Mouse (Mus musculus) limb, embryonic 11.5 days (tissue): ENCODE data around the gene Tmem127. TPM values are rescaled to one million over a fixed set of nuclear protein-coding genes. Genes with fewer than 3 reads are reported as not detected.
"Not testable (repeated sequence)": the region's sequence is repeated elsewhere in the genome, so short reads cannot be mapped to it uniquely, and the experiment has no call there.

Experiments
- ATAC-seq: fragments of 200-750 bp; cut with Nextera tagmentation; 2 replicates; pipeline ENCODE4 v1.8.0; 2017; ENCODE audit warnings: low read depth; ENCODE audit not compliant: insufficient number of reproducible peaks, low FRiP score, low TSS enrichment
- DNase-seq: peaks from one replicate; pipeline ENCODE4 v3.0.0-alpha.2; 2015; ENCODE audit warnings: low spot score
- H3K27ac ChIP-seq: fragments of 300-500 bp; sonication (generic); replicated peaks from 2 replicates; pipeline ENCODE4 v1.5.1; 2014; ENCODE audit warnings: low read depth, mild to moderate bottlenecking, low read length
- H3K27me3 ChIP-seq: fragments of 300-500 bp; sonication (generic); 2 replicates; pipeline ENCODE4 v1.6.1; 2014; ENCODE audit warnings: mild to moderate bottlenecking, low read length, mixed read lengths; ENCODE audit not compliant: control insufficient read depth, insufficient read depth
- H3K36me3 ChIP-seq: fragments of 300-500 bp; sonication (generic); 2 replicates; pipeline ENCODE4 v1.6.1; 2014; ENCODE audit warnings: mild to moderate bottlenecking, low read length, moderate library complexity, mixed read lengths; ENCODE audit not compliant: control insufficient read depth, insufficient read depth
- H3K4me1 ChIP-seq: fragments of 300-500 bp; sonication (generic); 2 replicates; pipeline ENCODE4 v1.6.1; 2014; ENCODE audit warnings: low read length, mixed read lengths; ENCODE audit not compliant: control insufficient read depth, insufficient read depth
- H3K4me2 ChIP-seq: fragments of 300-500 bp; sonication (generic); 2 replicates; pipeline ENCODE4 v1.6.1; 2014; ENCODE audit warnings: low read depth, mild to moderate bottlenecking, moderate library complexity; ENCODE audit not compliant: severe bottlenecking
- H3K4me3 ChIP-seq: fragments of 300-500 bp; sonication (generic); 2 replicates; pipeline ENCODE4 v1.5.1; 2014; ENCODE audit warnings: low read depth, low read length
- H3K9ac ChIP-seq: fragments of 300-500 bp; sonication (generic); 2 replicates; pipeline ENCODE4 v1.6.1; 2014; ENCODE audit warnings: mild to moderate bottlenecking, low read length
- H3K9me3 ChIP-seq: fragments of 300-500 bp; sonication (generic); 2 replicates; pipeline ENCODE4 v1.6.1; 2016; ENCODE audit warnings: low read length; ENCODE audit not compliant: control insufficient read depth
- WGBS: fragments of 180-500 bp; shearing (Covaris S2); extraction: QIAGEN DNeasy Blood & Tissue Kit; methylation state at CpG from one replicate; pipeline ENCODE4 v1.1.7; 2014; 5-methylcytosine and 5-hydroxymethylcytosine counted together
- polyA plus RNA-seq: library from polyadenylated mRNA; unstranded; fragments of >200 nt; fragmentation: Nextera tagmentation; extraction: Ambion mirVana; gene quantifications from 2 replicates; pipeline ENCODE4 v1.2.1, GENCODE M21; 2014

The Tmem127 gene
- polyA plus RNA-seq, 1 experiment from 2014 or later, result 17.0 TPM

DNA sequence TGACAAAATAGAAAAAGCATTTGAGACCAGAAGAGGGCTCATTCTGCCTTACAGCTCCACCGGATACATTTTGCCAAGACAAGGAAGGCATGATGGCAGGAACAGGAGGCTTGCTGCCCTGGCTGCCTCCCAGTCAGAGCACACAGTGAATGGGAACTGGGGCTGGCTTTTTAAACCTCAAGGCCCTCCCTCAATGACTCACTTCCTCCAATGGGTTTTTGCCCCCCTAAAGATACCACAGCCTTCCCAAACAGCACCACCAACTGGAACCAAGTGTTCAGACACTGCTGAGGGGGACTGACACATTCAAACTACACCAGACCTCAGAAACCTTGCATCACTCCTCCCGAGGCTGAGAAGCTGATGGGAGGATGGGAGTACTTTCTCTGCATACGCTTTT lies 53.0 kb downstream of the Tmem127 start:
- H3K4me1 ChIP-seq, result no peaks in the 10 kb centered on the region
- peaks cover 17% of the 10 kb centered on the region for H3K36me3 ChIP-seq
- no peak overlapping the region for H3K4me3 ChIP-seq
- H3K27me3 ChIP-seq, result no peaks in the 10 kb centered on the region
- H3K27ac ChIP-seq, result no peak overlapping the region
- no peak overlapping the region; the same call in 1 of the 2 replicates for H3K9ac ChIP-seq
- no peaks in the 10 kb centered on the region for H3K9me3 ChIP-seq
- ATAC-seq (no peak), DNase-seq (no peak)
- WGBS, result 82% methylated on average over 3 of the region's 3 CpGs
- no peak overlapping the region for H3K4me2 ChIP-seq

DNA sequence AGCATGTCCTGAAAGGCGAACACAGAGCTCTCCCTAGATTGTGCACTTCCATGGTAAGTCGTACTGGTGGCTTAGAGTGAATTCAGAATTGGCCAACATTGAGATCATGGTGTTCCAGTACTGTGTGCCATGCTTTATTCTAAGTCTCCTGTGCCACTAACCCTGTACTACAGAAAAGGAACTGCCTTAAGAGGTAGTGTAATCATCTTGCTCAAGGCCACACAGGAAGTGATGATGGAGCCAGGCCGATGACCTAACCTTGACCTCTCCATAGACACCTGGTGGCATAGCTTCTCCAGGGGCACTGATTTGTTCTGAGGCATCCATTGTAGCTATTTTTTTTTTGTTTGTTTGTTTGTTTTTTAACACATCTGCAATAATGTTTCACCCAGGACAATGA lies 54.2 kb downstream of the Tmem127 start:
- ATAC-seq, result no peak
- Histone ChIP-seq H3K27me3 (no peaks in the 10 kb centered on the region), H3K4me1 (no peaks in the 10 kb centered on the region), H3K9me3 (no peaks in the 10 kb centered on the region), H3K36me3 (peaks cover 17% of the 10 kb centered on the region), H3K27ac (no peak overlapping the region), H3K4me3 (no peak overlapping the region), H3K4me2 (no peak overlapping the region), H3K9ac (no peak overlapping the region)
- no peak for DNase-seq
- 91% methylated on average over 3 of the region's 3 CpGs for WGBS

DNA sequence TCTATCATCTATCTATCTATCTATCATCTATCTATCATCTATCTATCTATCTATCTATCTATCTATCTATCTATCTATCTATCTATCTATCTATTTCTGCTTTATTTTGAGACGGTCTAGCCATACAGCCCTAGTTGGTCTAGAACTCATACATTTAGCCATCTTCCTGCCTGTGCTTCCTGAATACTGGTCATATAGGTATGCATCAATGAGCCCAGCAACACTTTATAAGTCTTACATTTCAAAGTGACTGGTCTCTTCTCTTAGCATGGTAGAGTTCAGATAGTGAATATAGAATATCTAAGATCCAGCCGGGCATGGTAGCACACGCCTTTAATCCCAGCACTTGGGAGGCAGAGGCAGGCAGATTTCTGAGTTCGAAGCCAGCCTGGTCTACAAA lies 56.5 kb downstream of the Tmem127 start:
- H3K4me1 ChIP-seq, H3K27me3 ChIP-seq, H3K36me3 ChIP-seq, H3K4me2 ChIP-seq, H3K4me3 ChIP-seq, DNase-seq, H3K27ac ChIP-seq, H3K9me3 ChIP-seq, H3K9ac ChIP-seq, ATAC-seq: not testable (repeated sequence)
- 97% methylated on average over 4 of the region's 4 CpGs for WGBS

DNA sequence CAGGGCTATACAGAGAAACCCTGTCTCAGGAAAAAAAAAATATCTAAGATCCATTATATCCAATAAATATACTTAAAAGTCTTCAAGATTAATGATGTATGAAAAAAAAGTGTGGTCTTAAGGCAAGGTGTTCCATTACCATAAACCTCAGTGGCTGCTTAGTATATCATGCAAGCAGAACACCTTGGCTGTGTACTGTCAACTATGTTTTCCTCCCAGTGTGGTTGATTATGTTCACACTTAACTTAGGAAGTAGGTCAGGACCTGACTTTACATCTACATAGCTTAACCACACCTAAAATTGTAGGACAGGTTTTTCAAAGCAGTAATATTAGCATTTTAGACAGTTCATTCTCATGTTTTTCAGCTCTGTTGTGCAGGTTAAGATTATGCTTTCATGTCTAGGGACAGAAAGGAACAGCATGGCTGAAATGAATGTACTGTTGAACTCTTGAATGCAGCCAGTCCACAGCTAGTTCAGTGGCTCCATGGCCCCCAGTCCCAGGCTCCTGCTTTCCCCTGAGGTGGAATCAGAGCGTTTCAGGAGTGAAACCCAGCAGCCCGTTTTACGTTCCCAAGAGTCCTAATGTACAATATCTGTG lies 57.0 kb downstream of the Tmem127 start:
- Histone ChIP-seq H3K4me2 (no peak overlapping the region), H3K4me1 (no peaks in the 10 kb centered on the region), H3K27me3 (no peaks in the 10 kb centered on the region), H3K9me3 (no peaks in the 10 kb centered on the region), H3K9ac (no peak overlapping the region), H3K36me3 (peaks cover 3% of the 10 kb centered on the region; the same call in 1 of the 2 replicates), H3K4me3 (no peak overlapping the region), H3K27ac (no peak overlapping the region)
- 87% methylated on average over 3 of the region's 3 CpGs for WGBS
- DNase-seq (no peak), ATAC-seq (no peak)

DNA sequence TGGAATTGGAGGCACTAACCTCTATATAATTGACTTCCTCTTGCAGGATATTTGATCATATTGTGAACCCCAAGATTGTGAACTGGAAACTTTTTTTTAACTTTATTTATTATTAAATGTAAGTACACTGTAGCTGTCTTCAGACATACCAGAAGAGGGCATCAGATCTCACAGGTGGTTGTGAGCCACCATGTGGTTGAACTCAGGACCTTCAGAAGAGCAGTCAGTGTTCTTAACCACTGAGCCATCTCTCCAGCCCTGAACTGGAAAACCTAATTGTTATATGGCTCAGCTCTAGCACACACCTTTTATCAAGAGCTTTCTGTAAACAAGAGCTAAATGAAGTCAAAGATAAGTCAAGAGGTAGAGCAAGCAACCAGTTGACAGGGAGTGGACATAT lies 58.4 kb downstream of the Tmem127 start:
- H3K9ac ChIP-seq, result no peak overlapping the region
- no peak overlapping the region for H3K27ac ChIP-seq
- DNase-seq (no peak), ATAC-seq (no peak)
- H3K27me3 ChIP-seq, result no peaks in the 10 kb centered on the region
- H3K9me3 ChIP-seq, result no peaks in the 10 kb centered on the region
- no peaks in the 10 kb centered on the region for H3K4me1 ChIP-seq
- H3K4me2 ChIP-seq, result no peak overlapping the region
- H3K4me3 ChIP-seq, result no peak overlapping the region
- no peaks in the 10 kb centered on the region for H3K36me3 ChIP-seq

DNA sequence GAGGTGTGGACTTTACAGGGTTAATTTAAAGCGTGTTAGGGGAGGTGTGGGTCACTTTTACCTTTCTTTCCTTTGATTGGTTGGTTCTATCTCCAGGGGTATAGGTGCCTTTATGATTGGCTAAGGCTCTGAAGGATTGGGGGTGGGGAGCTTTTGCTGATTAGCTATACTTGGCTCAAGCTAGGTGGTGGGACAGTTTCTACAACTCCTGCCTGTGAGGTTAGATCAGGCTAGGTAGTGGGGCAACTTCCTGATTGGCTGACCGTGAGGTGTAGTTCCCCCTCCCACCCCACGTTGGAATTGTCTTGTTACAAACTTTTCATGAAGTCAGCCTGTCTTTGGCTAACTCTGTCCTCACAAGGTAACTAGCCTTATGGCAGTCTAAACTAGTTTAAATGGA lies 59.5 kb downstream of the Tmem127 start:
- no peaks in the 10 kb centered on the region for H3K9me3 ChIP-seq
- H3K4me3 ChIP-seq, result no peak overlapping the region
- H3K27me3 ChIP-seq, result no peaks in the 10 kb centered on the region
- ATAC-seq (no peak), DNase-seq (no peak)
- no peak overlapping the region for H3K4me2 ChIP-seq
- H3K27ac ChIP-seq, result no peak overlapping the region
- H3K4me1 ChIP-seq, result no peaks in the 10 kb centered on the region
- H3K9ac ChIP-seq, result no peak overlapping the region
- no peaks in the 10 kb centered on the region for H3K36me3 ChIP-seq
- WGBS, result 53% methylated on average over 3 of the region's 3 CpGs

DNA sequence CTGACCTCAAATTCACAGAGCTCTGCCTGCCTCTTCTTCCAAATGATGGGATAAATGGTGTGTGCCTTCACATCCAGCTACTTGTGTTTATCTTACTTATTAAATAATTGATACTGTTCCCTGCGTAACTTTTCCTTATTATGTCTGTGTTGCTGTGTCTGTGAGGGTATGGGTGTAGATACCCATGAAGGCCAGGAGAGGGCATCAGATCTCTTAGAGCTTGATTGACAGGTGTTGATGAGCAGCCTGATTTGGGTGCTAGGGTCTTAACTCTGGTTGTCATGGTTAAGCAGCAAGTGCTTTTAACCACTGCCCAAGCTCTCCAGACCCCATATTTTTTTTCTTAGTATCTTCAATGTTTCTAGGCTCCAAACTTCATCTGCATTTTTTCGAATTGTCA lies 61.0 kb downstream of the Tmem127 start:
- Histone ChIP-seq H3K27me3 (no peaks in the 10 kb centered on the region), H3K4me1 (no peaks in the 10 kb centered on the region), H3K9me3 (no peaks in the 10 kb centered on the region), H3K4me2 (no peak overlapping the region), H3K9ac (no peak overlapping the region), H3K36me3 (no peaks in the 10 kb centered on the region), H3K4me3 (no peak overlapping the region), H3K27ac (no peak overlapping the region)
- WGBS, result 89% methylated on average over 2 of the region's 2 CpGs
- DNase-seq, result no peak
- no peak for ATAC-seq

DNA sequence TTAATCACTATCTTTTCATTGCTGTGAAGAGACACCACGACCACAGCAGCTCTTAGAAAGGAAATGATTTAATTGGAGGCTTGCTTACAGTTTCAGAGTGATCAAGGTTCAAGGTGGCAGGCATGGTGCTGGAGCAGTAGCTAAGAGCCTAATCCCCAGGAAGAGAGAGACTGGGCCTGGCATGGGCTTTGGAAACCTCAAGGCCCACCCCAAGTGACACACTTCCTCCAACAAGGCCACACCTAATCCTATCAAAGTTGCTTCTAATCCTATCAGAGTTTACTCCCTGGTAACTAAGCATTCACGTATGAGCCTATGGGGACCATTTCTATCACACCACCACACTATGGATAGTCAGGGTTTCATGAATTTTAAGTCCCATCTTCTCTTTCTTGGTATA lies 62.5 kb downstream of the Tmem127 start:
- no peak overlapping the region for H3K4me2 ChIP-seq
- H3K27ac ChIP-seq, result no peak overlapping the region
- DNase-seq, result no peak
- H3K4me1 ChIP-seq, result no peaks in the 10 kb centered on the region
- no peaks in the 10 kb centered on the region for H3K27me3 ChIP-seq
- ATAC-seq, result no peak
- H3K4me3 ChIP-seq, result no peak overlapping the region
- H3K9ac ChIP-seq, result no peak overlapping the region
- no peaks in the 10 kb centered on the region for H3K9me3 ChIP-seq
- 41% methylated on average over 2 of the region's 2 CpGs for WGBS
- no peaks in the 10 kb centered on the region for H3K36me3 ChIP-seq

DNA sequence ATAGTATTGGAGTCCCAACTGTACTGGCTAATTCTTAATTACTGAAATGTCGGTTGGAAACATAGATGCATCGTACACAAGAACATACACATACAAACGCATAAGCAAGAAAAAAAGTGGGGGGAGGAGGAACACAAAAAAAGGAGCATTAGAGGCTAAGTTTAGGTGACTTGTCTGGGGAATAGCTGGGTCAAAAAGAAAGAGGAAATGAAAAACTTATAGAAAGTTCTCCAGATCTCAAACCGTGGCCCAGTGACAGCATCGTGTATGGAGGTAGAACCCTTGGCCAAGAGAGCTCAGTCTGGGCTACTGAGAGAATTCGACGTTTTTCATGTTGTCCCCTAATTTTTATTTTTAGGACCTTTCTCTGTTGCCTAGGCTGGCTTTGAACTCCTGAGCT lies 63.0 kb downstream of the Tmem127 start:
- Histone ChIP-seq H3K36me3 (no peaks in the 10 kb centered on the region), H3K9me3 (no peaks in the 10 kb centered on the region), H3K27me3 (no peaks in the 10 kb centered on the region), H3K4me3 (no peak overlapping the region), H3K4me2 (no peak overlapping the region), H3K9ac (no peak overlapping the region), H3K27ac (no peak overlapping the region), H3K4me1 (no peaks in the 10 kb centered on the region)
- DNase-seq, result no peak
- 90% methylated on average over 7 of the region's 7 CpGs for WGBS
- no peak for ATAC-seq
